Mouse (Mus musculus) left cerebral cortex, postnatal 25 days (tissue): ENCODE measurements at regions not wholly inside any gene's neighbourhood (a gene's known extent, or its start where the extent isn't known, plus 50 kb on each side); places are given as distances from the start of the nearest gene placed in this dataset.

ENCODE experiments used
- DNase-seq, 2 experiments: peaks; one replicate each; pipeline ENCODE4 v3.0.0; 2022; ENCODE audit warnings: low spot score in 2 of 2, mixed read lengths in 1 of 2
- intact Hi-C: fragments of 180-260 bp; cut with DNase I; formaldehyde crosslinking; loops from one replicate; pipeline ENCODE4 v1.15.1; 2025

GRCm38 (mm10) chr12:14591631-14592030, 439.8 kb upstream of the Fam84a start:
- no peak for DNase-seq
- intact Hi-C loops = no loop called here

GRCm38 (mm10) chr12:14574258-14574657, 422.4 kb upstream of the Fam84a start:
- intact Hi-C loops = no loop called here
- DNase-seq = no peak

- intact Hi-C loops = no loop called here
- DNase-seq = peak in 1 of 2 experiments; percentile 3
Observed at GRCm38 (mm10) chr12:14564951-14565350, 413.1 kb upstream of the Fam84a start.

GRCm38 (mm10) chr12:14552121-14552520, 400.3 kb upstream of the Fam84a start:
- DNase-seq = no peak
- intact Hi-C loops = no loop called here

- no peak for DNase-seq
- intact Hi-C loops = no loop called here
Observed at GRCm38 (mm10) chr12:14549271-14549670, 397.4 kb upstream of the Fam84a start.

GRCm38 (mm10) chr12:14521773-14522172, 369.9 kb upstream of the Fam84a start:
- DNase-seq = no peak
- intact Hi-C loops = no loop called here

- DNase-seq = peak; percentile 3 to 42
- intact Hi-C loops = no loop called here
Observed at GRCm38 (mm10) chr12:14515588-14515987, 363.7 kb upstream of the Fam84a start.
